Mouse (Mus musculus): ENCODE results near the gene Gfpt2. TPM values are rescaled to one million over a fixed set of nuclear protein-coding genes. Genes with fewer than 3 reads are reported as not detected.
"Not testable (repeated sequence)": the region's sequence is repeated elsewhere in the genome, so short reads cannot be mapped to it uniquely, and the experiment has no call there.

Gfpt2 gene
- total RNA-seq, 2 experiments from 2014 or later = 4.2 to 4.6 TPM

DNA sequence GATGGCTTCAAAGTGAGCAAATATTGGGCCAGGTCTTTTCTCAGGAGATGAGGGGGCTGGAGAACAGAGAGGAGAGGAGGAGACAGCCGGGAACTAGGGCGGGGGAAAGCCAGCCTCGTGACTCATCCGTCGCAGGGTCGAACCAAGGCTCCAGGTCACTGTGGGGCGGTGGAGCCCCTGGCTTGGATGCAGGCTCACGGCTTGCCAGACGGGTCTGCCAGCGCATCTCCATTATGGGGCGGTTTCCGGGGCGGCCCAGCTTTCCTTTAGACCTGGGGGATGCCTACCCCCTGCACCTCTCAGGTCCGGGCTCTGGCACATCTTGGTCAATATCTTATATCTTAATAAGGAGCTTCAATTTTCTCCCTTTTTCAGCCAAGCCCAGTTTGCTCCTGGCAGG lies 847 bp upstream of the Gfpt2 start:
- DNase-seq (ENCODE audit: low spot score in 2 of 2) = no peak

DNA sequence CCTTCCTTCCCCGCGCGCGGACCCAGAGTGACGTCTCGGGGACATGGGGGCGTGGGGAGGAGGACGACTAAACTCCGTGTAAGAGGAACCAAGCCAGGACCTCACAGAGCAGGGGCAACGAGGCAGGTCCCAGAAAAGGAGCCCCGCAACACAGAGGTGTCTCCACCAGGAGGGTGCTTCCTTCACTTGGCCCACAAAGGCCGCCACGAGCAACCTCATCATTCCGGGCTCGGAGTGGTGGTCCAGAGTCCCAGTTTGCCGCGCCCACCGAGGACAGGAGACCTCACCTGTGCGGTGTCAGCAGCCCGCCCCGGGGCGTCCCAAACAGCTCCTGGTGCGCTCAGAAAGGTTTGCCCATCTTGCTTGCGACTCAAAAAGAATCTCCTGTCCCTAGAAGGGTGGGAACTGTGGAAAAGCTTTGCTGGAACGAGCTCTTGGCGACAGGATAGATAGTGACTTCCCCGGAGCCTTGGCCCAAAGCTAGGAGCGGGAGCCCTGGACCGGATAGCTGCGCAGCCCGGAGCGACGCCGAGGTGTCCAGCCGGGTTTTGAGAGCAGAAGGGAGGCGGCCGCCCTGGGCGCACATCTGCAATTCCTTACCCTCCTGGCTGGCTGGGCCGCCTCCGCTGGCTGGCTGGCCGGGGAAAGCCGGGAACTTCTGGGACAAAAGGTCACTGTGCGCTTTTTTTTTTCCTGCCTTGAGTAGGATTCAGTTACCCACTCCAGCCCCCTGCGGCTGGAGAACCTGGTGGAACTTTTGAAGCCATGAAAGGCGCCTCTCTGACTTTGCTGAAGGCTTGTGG lies 565 bp downstream of the Gfpt2 start:
- no peak for DNase-seq (ENCODE audit: low spot score in 2 of 2)

DNA sequence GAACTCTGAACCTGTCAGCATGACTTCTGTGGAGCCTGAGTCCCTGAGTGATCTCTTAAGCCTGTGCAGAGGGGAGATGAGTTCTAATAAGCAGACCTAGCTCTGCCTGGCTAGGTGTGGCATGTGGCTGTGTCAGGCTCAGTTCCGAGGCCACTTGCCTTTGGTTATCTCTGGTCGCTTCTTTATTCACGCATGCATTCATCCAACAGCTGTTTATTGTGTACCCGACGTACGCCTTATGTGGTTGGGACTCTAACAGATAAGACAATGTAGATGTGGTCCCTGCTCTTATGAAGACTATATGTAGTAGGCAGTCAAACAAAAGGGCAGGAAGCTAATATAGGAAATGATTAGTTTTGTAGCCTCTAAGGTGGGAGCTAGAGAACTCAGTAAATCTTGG lies 5.0 kb downstream of the Gfpt2 start:
- DNase-seq (ENCODE audit: low spot score in 2 of 2) = no peak

DNA sequence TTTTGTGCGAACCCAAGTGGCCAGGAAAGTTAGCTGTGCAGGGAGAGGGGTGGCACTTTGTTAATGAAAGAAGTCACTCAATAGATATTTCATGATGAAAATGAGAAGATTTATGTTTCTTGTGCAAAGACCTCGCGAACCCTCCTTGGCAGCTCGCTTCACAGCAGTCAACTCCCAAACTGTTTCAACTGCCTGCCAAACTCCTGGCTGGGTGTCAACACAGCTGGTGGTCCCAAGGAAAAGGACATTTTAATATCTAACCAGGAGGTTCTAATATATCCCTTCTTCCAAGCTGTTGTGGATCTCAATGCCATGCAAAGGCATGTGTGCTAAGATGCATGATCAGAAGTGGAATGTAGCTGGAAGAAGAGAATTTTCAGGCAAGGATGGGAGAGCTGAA lies 7.5 kb downstream of the Gfpt2 start:
- DNase-seq (ENCODE audit: low spot score in 2 of 2) = no peak

DNA sequence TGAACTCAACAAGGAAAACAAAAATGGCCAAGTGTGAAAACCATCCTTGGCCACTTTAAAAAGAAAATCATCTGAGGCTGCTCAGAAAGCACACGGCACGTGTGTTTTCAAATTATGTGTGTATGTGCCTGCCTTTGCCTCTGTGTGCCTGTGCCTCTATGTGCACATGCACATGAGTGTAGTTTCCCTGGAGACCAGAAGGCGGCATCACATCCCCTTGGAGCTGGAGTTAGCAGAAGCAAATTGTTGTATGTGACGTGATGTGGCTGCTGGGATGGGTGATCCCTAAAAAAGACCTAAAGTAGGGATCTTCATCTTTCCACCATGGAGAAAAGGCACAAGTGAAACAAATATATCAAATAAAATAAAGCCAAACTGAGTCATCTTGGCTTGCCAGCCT lies 9.8 kb downstream of the Gfpt2 start:
- DNase-seq (ENCODE audit: low spot score in 2 of 2) = no peak

DNA sequence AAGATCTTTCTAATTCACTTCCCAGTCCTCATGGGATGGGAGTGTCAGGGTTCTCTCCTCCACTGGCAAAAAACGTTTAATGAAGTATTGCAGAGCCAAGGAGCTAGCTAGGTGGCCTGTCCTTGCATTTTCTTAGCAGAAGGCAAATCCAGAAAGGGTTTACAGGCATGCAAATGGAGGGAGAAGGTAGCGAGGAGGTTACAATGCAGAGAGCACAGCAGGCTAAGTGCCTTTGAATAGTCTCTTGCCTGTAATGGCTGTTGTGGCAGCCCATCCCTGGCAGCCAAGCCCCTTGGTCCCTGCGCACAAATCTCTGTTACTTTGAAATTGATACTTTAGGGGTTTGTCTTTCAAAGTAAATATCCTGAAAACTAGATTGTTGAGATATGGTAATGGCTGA lies 12.2 kb downstream of the Gfpt2 start:
- DNase-seq (ENCODE audit: low spot score in 2 of 2) = no peak

DNA sequence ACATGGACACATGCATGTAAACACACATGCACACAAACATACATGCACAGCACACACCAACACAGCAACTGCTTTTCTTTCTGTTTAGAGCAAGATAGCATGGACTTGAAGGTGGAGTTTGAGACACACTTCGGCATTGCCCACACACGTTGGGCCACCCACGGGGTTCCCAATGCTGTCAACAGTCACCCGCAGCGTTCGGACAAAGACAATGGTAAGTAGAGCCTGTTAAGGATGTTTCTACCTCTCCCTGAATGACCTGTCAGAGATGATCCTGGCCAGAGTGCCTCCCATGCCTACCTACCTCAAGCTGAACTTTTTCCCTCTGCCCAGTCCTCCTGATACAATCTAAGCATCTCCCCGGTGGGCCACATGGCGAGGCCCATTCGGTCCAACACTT lies 15.0 kb downstream of the Gfpt2 start:
- DNase-seq (ENCODE audit: low spot score in 2 of 2) = no peak

DNA sequence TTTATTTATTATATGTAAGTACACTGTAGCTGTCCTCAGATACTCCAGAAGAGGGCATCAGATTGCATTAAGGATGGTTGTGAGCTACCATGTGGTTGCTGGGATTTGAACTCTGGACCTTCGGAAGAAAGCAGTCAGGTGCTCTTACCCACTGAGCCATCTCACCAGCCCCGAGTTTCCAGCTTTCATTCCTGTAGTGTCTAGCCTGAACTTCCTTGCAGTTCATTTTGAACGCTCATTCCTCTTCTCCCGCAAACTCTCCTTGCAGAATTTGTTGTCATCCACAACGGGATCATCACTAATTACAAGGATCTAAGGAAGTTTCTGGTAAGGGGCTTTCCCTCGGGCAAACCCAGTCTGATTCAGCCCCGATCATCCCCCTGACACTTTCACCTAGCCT lies 16.7 kb downstream of the Gfpt2 start:
- DNase-seq (ENCODE audit: low spot score in 2 of 2) = not testable (repeated sequence)

DNA sequence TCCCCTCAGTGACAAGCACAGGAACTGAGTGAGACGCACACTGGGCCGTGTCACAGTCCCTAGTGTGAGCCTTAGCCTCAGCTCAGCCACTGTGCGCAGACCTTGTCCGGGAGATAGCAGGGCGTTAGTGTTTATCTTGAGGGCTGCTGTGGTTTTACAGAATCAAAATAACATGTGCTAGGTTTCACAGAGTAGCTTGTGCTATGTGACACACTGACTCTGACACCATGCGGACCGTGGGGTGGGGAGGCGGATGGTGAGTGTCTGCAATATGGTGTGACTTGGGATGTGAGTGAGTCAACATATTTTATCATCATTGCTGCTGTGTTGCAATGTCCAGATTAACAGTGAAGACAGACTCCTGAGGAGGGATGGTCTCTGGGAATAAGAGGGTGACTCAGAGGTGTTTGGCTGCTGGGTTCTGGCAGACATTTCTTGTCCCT lies 17.1 kb downstream of the Gfpt2 start:
- no peak for DNase-seq (ENCODE audit: low spot score in 2 of 2)

DNA sequence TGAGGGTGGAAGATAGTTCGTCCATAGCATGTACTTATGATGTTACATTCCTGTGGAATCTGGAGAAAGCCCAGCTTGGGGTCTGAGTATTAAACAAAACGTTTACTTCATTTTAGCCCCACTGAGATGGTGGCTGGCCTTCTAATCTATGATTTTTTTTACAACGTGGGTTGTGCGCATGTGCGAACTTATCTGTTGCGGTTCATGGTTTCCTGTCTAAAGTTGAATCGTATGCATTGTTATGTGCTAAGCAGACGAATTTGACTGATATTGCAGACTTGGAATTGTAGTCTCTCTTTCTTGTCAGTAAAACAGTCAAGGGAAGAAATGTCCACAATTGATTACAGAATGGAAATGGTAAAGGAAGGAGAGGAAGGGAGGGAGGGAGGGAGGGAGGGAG lies 17.9 kb downstream of the Gfpt2 start:
- DNase-seq (ENCODE audit: low spot score in 2 of 2) = no peak

DNA sequence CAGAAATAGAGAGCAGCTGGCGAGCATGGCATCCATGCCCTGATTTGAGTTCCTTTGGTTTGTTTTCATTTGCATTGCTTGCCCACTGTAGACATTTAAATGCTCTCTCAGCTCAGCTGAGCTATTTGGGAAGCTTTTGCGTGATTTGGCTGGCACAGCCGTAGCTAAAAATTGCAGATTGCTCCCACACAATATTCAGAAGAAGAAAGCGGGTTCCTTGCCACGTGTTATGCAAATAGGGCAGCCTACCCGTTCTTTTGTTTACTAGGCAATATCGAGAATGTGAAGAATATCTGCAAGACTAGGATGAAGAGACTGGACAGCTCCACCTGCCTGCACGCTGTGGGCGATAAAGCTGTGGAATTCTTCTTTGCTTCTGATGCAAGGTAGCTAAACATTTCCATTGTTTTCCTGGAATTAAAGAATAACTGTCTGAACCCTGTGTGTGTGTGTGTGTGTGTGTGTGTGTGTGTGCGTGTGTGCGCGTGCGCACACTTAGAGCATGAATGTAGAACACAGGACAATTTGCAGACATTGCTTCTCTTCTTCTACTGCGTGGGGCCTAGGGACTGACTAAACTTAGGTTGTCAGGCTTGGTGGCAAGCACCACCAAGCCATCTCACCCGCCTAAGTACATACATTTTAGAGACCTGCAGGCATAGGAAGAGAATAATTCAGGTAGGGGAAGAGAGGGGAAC lies 25.0 kb downstream of the Gfpt2 start:
- peak; percentile 78 to 80 for DNase-seq (ENCODE audit: low spot score in 2 of 2)

DNA sequence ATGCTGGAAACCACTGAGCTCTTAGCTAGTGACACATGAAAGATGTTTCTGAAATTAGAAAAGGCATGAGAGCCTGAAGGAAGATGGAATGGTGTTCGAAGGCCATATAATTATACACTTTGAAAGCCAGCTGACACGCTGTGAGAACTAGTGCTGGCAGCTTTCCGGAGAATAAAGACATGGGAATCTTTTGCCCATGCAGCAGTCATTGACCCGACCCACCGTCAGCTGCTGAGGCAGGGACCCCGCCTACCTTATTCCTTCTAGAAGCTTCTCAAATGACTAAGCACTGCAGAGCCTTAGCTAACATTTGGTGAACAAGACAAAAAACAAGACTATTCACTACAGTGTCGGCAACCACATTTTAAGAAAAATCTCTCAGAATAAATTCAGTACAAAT lies 25.7 kb downstream of the Gfpt2 start:
- DNase-seq (ENCODE audit: low spot score in 2 of 2) = peak in 1 of 2 experiments; percentile 4

DNA sequence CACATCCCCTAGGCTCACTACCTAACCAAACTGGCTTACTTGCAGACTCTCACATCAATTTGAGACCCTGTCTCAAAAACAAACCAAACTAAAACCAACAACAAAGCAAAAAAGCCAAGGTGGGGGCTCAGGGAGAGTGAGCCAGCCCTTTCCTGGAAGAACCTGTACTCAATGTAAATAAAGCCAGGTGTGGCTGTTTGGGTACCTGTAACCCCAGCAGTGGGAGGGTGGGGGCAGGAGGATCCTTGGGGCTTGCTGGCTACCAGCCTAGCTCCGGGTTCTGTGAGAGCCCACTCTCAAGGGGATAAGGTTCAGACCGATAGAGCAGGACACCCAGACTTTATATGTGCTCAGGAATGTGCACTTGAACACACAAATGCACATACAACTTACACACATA lies 26.9 kb downstream of the Gfpt2 start:
- DNase-seq (ENCODE audit: low spot score in 2 of 2) = no peak

DNA sequence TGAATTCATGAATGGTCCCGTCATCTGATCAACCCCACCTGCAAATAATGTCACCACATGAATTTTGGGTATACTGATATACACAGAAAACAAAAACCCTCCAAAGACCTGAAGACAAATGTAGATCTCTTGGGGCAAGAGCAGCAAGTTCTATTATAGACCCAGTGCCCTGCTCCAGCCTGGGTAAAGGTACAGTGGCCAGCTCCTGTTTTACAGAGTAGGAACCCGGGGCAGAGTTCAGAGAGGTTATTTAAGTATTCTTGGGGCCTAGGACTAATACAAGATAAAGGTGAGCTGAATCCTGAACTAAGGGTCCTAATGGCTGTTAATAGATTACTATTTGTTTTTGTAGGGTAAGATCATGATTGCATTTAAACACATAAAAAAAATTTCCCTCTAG lies 27.6 kb downstream of the Gfpt2 start:
- no peak for DNase-seq (ENCODE audit: low spot score in 2 of 2)

DNA sequence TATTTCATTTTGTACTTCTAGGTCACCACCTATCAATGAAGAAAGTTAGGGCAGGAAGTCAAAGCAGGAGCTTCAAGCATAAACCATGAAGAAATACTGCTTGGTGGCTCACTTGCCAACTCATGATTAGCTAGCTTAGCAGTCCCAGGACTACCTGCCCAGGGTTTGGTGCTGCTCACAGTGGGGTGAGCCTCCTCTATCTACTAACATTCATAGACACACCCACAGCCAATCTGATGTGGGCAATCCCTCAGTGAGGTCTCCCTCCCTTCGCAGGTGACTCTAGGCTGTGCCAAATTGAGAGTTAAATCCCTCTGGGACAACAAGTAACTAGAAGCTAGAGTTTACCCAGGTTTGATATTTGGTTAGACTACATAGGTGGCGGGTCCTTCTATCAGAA lies 28.4 kb downstream of the Gfpt2 start:
- no peak for DNase-seq (ENCODE audit: low spot score in 2 of 2)

DNA sequence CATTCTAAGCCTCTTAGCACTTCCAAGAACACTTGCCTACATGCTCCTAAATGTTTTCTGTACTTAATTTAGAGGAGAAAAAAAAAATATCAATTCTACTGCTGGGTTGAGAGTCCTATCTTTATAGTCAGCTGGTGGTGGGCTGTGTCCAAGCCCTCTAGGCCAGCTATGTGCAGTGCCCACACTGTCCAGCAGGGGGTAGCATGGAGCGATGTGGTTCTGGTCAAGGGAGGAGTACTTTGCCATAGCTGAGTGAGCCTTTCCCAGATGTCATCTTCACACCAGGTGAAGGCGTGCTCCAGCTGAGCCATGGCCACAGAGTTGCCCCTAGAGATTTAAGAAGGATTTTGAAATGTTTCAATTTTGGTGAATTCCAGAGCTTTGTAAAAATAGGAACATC lies 30.9 kb downstream of the Gfpt2 start:
- peak in 1 of 2 experiments; percentile 45 for DNase-seq (ENCODE audit: low spot score in 2 of 2)

DNA sequence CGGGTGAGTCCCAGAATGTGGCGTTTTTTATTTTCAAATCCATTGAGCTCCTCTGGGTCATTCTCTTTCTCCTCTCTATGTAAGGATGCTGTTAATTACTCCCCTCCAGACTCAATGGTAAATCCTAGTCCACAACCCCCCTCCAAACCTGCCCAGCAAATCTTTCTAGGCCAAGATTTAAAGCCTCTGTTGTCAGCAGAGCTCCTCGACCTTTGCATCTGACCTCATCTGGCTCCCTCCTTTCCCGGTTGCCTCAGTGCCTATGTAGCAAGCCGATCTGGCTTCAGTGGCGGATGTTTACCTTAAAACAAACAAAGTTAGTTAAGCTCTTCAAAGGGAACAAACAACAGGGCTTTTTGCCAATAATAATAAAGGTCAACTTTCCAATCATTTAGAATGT lies 33.3 kb downstream of the Gfpt2 start:
- DNase-seq (ENCODE audit: low spot score in 2 of 2) = no peak

DNA sequence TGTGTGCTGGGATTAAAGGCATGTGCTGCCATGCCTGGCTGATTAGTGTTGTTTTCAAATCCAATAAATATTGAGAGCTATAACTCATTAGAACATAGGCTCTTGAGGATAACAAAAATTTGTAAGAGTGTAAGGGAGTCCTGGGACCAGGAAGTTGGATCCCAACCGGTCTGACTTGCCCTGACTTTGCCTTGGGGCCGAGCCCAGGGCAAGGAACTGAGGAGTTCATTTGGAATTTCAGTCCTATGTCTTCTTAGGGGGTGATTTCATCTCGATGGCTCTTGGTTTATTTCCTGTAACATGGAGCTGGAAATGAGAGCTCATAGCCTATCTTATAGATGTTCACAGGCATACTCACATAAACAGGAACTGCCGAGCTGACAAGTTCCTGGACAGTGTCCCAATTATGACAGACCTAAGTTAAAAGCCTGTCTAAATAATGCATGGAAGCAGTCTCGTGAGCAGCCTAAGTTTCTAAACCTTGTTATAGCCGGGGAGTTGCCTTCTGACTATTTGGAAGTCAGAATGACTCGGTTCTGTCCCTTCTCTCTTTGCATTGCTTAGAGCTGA lies 35.3 kb downstream of the Gfpt2 start:
- no peak for DNase-seq (ENCODE audit: low spot score in 2 of 2)

DNA sequence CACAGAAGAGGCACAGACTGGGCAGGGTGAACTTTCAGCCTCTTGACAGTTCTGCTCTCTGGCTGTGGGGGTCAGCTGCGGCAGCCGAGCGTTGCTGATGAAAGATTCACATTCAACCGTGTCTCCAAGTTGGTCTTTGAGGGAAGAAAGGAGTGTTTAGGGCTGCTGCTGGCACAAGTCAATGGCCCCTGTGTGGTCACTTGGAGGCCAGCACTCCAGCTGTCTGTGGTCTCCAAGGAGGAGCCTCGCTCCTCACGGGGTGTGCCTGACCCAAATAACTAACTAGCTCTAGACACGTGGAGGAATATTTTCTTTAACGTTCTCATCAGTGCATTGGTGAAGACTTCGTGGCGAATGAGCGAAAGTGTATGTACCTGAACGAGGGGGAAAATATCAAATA lies 38.0 kb downstream of the Gfpt2 start:
- DNase-seq (ENCODE audit: low spot score in 2 of 2) = no peak

DNA sequence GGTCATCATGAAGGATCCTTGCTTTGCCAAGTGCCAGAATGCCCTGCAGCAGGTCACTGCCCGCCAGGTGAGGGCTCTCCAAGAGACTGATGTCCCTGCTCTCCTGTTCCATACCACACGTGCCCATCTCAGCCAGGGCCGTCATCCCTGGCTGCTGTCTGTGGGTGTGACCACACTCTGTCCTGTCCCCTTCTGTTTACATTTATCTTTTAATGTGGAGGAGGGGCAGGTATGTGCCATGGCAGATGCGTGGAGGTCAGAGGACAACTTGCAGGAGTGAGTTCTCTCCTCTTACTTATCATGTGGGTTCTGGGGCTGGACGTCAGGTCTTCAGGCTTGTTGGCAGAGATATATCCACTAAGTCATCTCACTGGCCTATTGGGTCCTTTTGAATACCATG lies 39.0 kb downstream of the Gfpt2 start:
- DNase-seq (ENCODE audit: low spot score in 2 of 2) = no peak

DNA sequence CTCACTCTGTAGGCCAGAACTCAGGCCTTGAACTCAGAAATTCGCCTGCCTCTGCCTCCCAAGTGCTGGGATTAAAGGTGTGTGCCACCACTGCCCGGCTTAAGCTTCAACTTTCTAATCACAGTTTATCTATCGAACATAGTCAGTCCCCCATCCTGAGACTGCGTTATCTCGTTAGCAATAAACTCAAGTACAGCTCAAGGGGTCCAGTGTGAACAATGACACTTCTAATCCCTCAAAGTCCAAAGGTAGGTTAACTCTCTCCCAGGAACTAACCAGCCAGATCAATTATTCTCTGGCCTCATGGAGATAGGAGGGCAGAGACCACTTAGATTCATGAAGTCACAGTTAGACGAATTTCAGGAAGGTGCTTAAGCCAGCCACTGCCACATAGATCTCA lies 40.3 kb downstream of the Gfpt2 start:
- no peak for DNase-seq (ENCODE audit: low spot score in 2 of 2)

DNA sequence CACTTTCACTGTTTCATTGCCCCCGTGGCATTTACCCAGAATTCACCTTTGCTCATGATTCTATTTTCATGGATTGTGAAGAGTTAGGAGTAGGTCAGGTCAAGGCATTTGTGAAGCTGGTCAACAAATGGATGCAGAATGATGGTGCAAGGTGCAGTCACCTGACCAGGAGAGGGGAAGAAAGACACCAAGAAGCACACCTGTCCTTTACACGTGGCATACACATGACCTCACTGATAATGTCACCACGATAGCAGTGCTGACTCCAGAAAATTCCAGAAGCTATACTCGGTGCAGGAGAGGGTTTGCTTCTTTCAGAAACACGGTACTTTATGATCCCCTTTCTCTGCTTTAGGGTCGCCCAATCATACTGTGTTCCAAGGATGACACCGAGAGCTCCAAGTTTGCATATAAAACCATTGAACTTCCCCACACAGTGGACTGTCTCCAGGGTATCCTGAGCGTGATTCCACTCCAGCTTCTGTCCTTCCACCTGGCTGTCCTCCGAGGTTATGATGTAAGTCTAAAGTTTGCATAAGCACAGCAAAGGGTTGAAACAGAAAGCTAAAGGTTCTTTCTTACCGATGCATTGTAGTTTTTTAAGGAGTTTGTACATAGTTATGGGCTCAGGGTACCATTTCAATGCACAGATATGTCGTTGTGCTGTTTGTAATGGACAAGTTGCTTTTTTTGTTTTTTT lies 41.4 kb downstream of the Gfpt2 start:
- no peak for DNase-seq (ENCODE audit: low spot score in 2 of 2)
